Mouse (Mus musculus) left cerebral cortex, adult 2 months (tissue): ENCODE data around the gene Auh. TPM values are rescaled to one million over a fixed set of nuclear protein-coding genes. Genes with fewer than 3 reads are reported as not detected.

Experiments
- DNase-seq, 2 experiments: peaks; one replicate each; pipeline ENCODE4 v3.0.0; 2021 to 2022; ENCODE audit warnings: low spot score in 2 of 2, mixed read lengths in 1 of 2; ENCODE audit errors: extremely low spot score in 1 of 2
- H3K27ac ChIP-seq: fragments of 200-600 bp; 2 replicates; pipeline ENCODE4 v1.8.1; 2022
- H3K4me3 ChIP-seq: fragments of 200-600 bp; 2 replicates; pipeline ENCODE4 v1.8.1; 2022
- CTCF ChIP-seq: fragments of 200-600 bp; IDR thresholded peaks from 2 replicates; pipeline ENCODE4 v1.8.1; 2022; ENCODE audit warnings: antibody characterized with exemption, mild to moderate bottlenecking, moderate library complexity
- intact Hi-C: fragments of 180-260 bp; cut with DNase I; formaldehyde crosslinking; loops from one replicate; pipeline ENCODE4 v1.15.1; 2025
- total RNA-seq, 2 experiments: library from RNA; stranded (reverse); gene quantifications; 2 replicates each; pipeline ENCODE4 v1.2.3; 2021

The Auh gene
- total RNA-seq, 2 experiments from 2014 or later = 92.3 to 99.0 TPM

GRCm38 (mm10) chr13:52807722-52808121 lies 121.8 kb downstream of the Auh start:
- no peak overlapping the region for H3K4me3 ChIP-seq
- intact Hi-C loops = no loop called here
- H3K27ac ChIP-seq = no peak overlapping the region
- TF ChIP-seq CTCF = no peak
- DNase-seq = no peak

GRCm38 (mm10) chr13:52806029-52806428 lies 123.5 kb downstream of the Auh start:
- intact Hi-C loops = no loop called here
- TF ChIP-seq CTCF = no peak
- Histone ChIP-seq H3K27ac (no peak overlapping the region), H3K4me3 (no peak overlapping the region)
- DNase-seq = no peak

- DNase-seq = no peak
- Histone ChIP-seq H3K4me3 (no peak overlapping the region), H3K27ac (no peak overlapping the region)
- intact Hi-C loops = no loop called here
- TF ChIP-seq CTCF = no peak
Measured at GRCm38 (mm10) chr13:52805581-52805980, 123.9 kb downstream of the Auh start.

- H3K4me3 ChIP-seq = no peak overlapping the region
- TF ChIP-seq CTCF = no peak
- H3K27ac ChIP-seq = no peak overlapping the region
- no peak for DNase-seq
- intact Hi-C loops = no loop called here
Measured at GRCm38 (mm10) chr13:52802482-52802881, 127.0 kb downstream of the Auh start.

GRCm38 (mm10) chr13:52800687-52801341 lies 128.7 kb downstream of the Auh start:
- H3K4me3 ChIP-seq = no peak overlapping the region
- intact Hi-C loops = no loop called here

GRCm38 (mm10) chr13:52800091-52800490 lies 129.4 kb downstream of the Auh start:
- intact Hi-C loops = no loop called here
- DNase-seq = no peak
- H3K27ac ChIP-seq = no peak overlapping the region
- no peak overlapping the region for H3K4me3 ChIP-seq
- TF ChIP-seq CTCF = no peak

More at GRCm38 (mm10) chr13:52800687-52801341, 128.7 kb downstream of the Auh start:
- DNase-seq = no peak
- no peak for TF ChIP-seq CTCF
- H3K27ac ChIP-seq = no peak overlapping the region

GRCm38 (mm10) chr13:52794232-52794631 lies 135.2 kb downstream of the Auh start:
- DNase-seq = no peak
- no peak overlapping the region for H3K27ac ChIP-seq
- intact Hi-C loops = no loop called here
- H3K4me3 ChIP-seq = no peak overlapping the region
- TF ChIP-seq CTCF = no peak

- no peak for TF ChIP-seq CTCF
- intact Hi-C loops = no loop called here
Measured at GRCm38 (mm10) chr13:52793434-52793989, 136.0 kb downstream of the Auh start.

GRCm38 (mm10) chr13:52792242-52792844 lies 137.1 kb downstream of the Auh start:
- intact Hi-C loops = no loop called here
- no peak for DNase-seq
- no peak for TF ChIP-seq CTCF
- H3K4me3 ChIP-seq = peak overlapping the region; percentile 21; the same call in 1 of the 2 replicates
- H3K27ac ChIP-seq = no peak overlapping the region

More at GRCm38 (mm10) chr13:52793434-52793989, 136.0 kb downstream of the Auh start:
- H3K27ac ChIP-seq = no peak overlapping the region
- H3K4me3 ChIP-seq = no peak overlapping the region
- DNase-seq = no peak

GRCm38 (mm10) chr13:52790894-52791293 lies 138.6 kb downstream of the Auh start:
- no peak overlapping the region for H3K4me3 ChIP-seq
- no peak overlapping the region for H3K27ac ChIP-seq
- intact Hi-C loops = no loop called here
- no peak for DNase-seq
- TF ChIP-seq CTCF = no peak; the same call in none of the 2 replicates

Other genes starting within 250 kb of the Auh start
- gene Nfil3, start 51.4 kb upstream of the Auh start, total RNA-seq = 10 to 100 TPM; 17.7 to 28.2 TPM